Mouse (Mus musculus) MEL (cell line): ENCODE measurements at regions not wholly inside any gene's neighbourhood (a gene's known extent, or its start where the extent isn't known, plus 50 kb on each side); places are given as distances from the start of the nearest gene placed in this dataset.

Experiments used
- CTCF ChIP-seq, 3 experiments: IDR thresholded peaks in 2 of 3; conservative IDR thresholded peaks in 1 of 3; 2 replicates each; pipeline ENCODE4 v1.5.1; 2011 to 2012; ENCODE audit warnings: low read length in 3 of 3, low read depth in 2 of 3, mild to moderate bottlenecking in 2 of 3, improper control_type of control experiment in 1 of 3, inconsistent platforms in 1 of 3, mixed read lengths in 1 of 3, moderate library complexity in 1 of 3; ENCODE audit not compliant: control insufficient read depth in 1 of 3, insufficient read depth in 1 of 3, poor library complexity in 1 of 3, severe bottlenecking in 1 of 3
- GABPA ChIP-seq: IDR thresholded peaks from 2 replicates; pipeline ENCODE4 v1.6.1; 2012; ENCODE audit warnings: low read depth, mild to moderate bottlenecking, inconsistent platforms, low read length, improper control_type of control experiment, moderate library complexity
- MYC ChIP-seq: IDR thresholded peaks from 2 replicates; pipeline ENCODE4 v1.6.1; 2011; ENCODE audit warnings: low read depth, mild to moderate bottlenecking, low read length, improper control_type of control experiment, moderate library complexity
- POLR2A ChIP-seq, 2 experiments: IDR thresholded peaks; 2 replicates each; pipeline ENCODE4 v1.6.1; 2011 to 2012; ENCODE audit warnings: low read length in 2 of 2, mild to moderate bottlenecking in 2 of 2, control low read depth in 1 of 2, improper control_type of control experiment in 1 of 2, low read depth in 1 of 2, moderate library complexity in 1 of 2; ENCODE audit not compliant: control insufficient read depth in 1 of 2, insufficient read depth in 1 of 2, poor library complexity in 1 of 2
- TAL1 ChIP-seq: IDR thresholded peaks from 2 replicates; pipeline ENCODE4 v1.6.1; 2012; ENCODE audit warnings: mild to moderate bottlenecking, inconsistent platforms, low read length, moderate library complexity, mixed read lengths
- ZNF384 ChIP-seq: IDR thresholded peaks from 2 replicates; pipeline ENCODE4 v1.6.1; 2012; ENCODE audit warnings: low read depth, mild to moderate bottlenecking, inconsistent platforms, low read length, improper control_type of control experiment

DNA sequence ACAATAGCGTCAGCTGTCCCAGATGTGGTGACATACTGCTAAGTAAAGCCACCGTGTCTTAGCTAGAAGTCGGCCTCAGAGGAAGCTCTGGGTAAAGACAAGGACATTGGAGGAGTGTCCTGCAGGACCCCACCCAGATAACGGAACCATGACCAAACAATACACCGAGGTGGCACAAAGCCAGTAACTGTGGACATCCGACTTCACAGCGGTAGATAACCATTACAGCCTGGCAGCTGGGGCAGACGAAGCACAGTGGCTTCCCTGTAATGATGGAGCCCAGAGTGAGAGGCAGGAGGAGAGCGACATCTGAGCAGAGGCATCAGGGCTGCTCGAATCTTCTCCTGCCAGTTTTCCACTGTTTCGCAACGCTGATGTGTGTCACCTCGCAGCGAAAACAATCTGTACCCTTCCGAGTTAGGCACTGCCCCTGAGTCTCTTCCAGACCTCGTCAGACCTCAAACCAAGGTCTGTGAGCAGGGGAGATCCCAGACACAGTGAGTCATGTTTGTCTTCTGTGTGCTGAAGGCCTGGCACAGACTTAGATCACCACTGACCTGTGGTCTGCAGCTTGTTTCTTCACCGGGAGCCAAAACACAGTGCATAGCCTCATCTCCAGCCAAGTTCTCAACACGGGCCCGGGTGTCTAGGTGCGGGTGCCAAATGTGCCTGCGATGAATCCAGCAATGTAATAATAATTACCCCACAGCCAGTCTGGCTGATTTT is 159.7 kb upstream of the Hmga2 start:
- no peak for TF ChIP-seq TAL1
- no peak for TF ChIP-seq POLR2A (IDR thresholded peaks at IDR 0.05; ENCODE audit: control insufficient read depth in 1 of 2, insufficient read depth in 1 of 2, low read depth in 1 of 2, low read length in 2 of 2, poor library complexity in 1 of 2)
- TF ChIP-seq ZNF384, result no peak
- no peak for TF ChIP-seq CTCF (IDR thresholded peaks at IDR 0.05 in 2 of 3, conservative IDR thresholded peaks at IDR 0.05 in 1 of 3; ENCODE audit: control insufficient read depth in 1 of 3, insufficient read depth in 1 of 3, low read depth in 2 of 3, low read length in 3 of 3, poor library complexity in 1 of 3, severe bottlenecking in 1 of 3)
- TF ChIP-seq GABPA, result no peak
- TF ChIP-seq MYC, result no peak
